Mouse (Mus musculus) cerebellum, adult 11 months (tissue): Measurements from ENCODE around the gene Irf6.

Source experiments
- DNase-seq: peaks from one replicate; pipeline ENCODE4 v3.0.0; 2022

Gene Irf6

DNA sequence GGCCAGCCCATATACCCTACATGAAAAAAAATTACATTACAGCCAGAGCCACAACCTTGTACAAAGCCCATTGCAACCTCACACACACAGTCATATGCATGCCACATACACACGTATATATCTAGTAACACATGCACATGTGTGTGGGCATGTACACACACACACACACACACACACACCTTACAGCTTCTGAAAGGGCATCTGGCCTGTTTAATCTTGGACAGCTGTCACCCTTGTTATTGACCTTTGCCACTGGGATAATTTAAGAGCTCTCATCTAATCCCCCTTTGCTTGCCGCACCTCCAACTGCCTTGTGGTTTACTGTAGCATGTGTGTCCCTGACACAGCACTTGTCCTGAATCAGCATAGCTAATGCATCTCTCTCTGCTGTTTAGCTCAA is 50.9 kb downstream of the Irf6 start:
- no peak for DNase-seq

DNA sequence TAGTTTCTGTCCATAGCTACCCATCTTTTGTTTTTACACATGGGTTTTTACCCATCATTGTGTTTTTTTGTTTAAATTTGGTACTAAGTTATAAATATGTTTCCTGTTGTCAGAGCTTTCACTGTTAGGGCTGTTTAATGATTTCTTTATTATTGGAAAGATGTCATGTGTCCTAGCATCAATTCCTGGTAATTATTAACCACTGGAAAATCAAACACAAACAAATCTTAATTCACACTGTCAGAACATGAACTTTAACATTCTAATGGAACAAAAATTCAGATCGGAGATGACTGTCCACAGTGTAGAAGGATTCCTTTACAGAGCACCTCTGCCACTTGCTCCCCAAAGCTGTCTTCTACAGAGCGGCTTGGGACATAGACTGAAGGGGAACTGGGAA is 52.5 kb downstream of the Irf6 start:
- no peak for DNase-seq

DNA sequence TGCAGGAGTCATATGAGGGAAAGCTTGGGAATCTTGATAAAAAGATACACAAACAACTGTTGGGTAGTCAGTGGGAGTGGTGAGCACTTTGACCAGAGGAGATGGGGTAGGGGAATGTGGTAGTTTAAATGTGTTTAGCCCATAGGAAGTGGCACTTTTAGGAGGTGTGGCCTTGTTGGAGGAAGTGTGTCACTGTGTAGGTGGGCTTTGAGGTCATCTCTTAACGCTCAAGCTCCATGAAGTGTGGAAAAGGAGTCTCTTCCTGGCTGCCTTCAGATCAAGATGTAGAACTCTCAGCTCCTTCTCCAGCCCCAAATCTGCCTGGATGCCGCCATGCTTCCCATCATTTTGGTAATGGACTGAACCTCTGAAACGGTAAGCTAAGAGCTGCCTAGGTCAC is 54.6 kb downstream of the Irf6 start, which contains the start of gene Lamb3:
Gene Lamb3, plus strand, starts transcription at position 197 of the 400 bp plus-strand sequence.
- no peak for DNase-seq

DNA sequence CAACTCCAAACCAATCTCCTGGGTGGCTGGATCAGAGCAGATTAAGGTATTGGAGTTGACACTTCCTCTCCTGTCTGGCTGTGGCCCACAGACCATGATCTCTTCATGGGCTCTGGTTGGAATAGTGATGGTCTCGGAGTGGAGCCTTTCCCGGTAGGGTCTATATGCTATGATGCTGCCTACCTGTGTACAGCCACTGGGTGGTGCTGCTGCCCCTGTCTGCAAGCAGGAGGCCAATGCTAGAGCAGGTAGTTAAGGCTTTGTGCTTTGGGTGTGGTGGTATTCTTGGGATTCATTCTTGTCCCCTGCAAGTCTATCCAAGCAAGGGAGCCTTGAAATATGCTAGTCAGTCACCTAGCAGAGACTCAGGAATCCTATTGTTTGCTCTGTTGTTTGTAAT is 55.3 kb downstream of the Irf6 start:
- DNase-seq, result peak; percentile 33

DNA sequence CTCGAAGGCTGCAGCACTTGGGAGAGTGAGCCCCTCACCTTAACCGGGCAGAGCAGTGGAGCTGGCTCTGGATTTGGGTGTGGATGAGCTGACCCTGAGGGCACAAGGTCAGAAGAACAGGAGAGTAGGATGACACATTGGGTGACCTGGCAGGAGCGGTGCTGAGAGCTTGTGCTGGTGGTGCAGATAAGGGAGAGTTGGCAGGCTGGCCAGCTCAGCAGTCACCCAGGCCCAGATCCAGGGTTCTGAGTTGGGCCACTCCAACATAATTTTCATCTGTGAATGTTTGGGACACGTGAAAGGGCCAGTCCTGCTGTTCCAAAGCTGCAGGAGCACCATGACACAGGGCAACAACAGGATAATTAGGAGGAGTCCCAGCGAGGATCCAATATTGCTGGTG is 58.5 kb downstream of the Irf6 start:
- DNase-seq, result no peak

DNA sequence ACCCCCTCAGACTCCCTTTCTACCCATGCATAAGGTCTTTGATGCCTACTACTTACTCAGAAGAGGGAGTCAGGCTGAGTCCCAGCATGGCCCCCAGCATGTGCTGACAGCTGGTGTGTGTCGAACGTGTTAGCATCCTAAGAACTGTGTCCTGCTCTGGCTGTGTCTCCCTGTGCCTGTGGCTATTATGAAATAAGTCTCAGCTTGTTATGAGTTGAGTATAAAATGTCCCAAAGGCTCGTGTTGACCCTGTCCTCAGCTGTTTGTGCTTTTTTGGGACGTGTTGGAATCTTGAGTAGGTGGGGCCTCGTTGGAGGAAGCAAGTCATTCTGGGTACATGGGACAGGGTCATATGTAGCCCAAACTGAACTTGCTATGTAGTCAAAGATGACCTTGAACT is 61.1 kb downstream of the Irf6 start:
- no peak for DNase-seq

DNA sequence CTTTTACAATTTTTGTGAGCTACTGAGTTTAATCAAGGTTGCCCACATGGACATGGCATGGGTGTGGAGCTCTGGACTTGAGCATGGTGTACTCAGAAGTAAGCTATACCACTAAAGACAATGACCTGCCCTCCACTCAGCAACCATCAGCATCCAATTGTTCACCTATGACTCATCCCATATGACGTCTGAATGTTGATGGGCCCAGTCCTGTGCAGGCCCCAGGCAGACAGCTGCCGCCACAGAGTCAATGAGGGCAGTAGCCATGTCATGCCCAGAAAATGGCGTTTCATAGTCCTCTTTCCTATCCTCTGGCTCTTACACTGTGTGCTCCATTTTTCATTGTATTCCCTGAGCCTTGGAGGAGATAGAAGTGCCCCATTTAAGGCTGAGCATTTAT is 63.1 kb downstream of the Irf6 start:
- no peak for DNase-seq

DNA sequence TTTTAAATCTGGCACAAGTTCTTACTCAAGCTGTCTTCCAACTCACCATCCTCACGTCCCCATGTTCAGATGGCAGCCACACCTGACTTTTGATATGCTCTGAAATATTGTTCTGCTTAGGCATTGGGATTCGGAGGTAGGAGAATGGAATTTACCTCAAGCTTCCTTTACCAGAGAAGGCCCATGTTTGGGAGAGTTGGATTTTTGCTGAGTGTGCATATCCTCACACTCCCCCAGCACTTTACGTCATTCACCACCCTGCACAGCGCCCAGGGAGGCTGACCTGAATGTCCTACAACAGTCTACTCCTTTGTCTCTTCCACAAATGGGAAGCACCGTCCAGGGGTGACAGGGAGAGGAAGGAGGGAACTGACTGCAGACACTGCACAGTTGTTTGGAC is 67.5 kb downstream of the Irf6 start:
- no peak for DNase-seq
